Mouse (Mus musculus) embryonic fibroblast, embryonic 13.5 days (primary cell): ENCODE measurements around the gene Phldb1.
A peak's percentile ranks its signal among the peaks of the same experiment; 100 is the strongest.

Experiments used
- CTCF ChIP-seq: IDR thresholded peaks from 2 replicates; pipeline ENCODE4 v1.5.1; 2011; ENCODE audit warnings: mild to moderate bottlenecking, control low read depth, low read length, moderate library complexity, borderline replicate concordance; ENCODE audit not compliant: insufficient read depth
- POLR2A ChIP-seq: IDR thresholded peaks from 2 replicates; pipeline ENCODE4 v1.6.1; 2011; ENCODE audit warnings: low read depth, mild to moderate bottlenecking, control low read depth, low read length, moderate library complexity

DNA sequence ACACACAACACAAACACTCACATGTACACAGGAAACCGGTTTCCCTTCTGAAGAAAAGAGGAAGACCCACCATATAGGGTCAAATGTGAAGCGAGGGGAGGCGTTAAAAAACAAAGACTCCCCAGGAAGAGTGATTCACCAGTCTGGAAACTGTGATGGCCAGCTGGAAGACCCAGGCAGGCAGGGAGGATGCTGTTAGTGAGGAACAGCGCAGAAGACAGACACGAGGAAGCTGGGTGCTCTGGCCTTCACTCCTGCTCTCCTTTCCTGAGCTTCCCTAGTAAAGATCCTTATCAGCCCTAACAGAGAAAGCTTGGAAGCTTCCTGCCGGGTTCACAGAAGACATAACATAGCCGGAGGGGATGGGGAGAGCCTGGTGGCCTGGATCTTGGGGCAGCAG lies 12.0 kb downstream of the Phldb1 start:
- no peak for TF ChIP-seq CTCF
- TF ChIP-seq POLR2A = peak; percentile 38; the same call in 1 of the 2 replicates
